Mouse (Mus musculus): ENCODE measurements around the gene G2e3.
A peak's percentile ranks its signal among the peaks of the same experiment; 100 is the strongest.

G2e3 gene

GRCm38 (mm10) chr12:51347988-51348697 lies at the start of gene G2e3:
G2e3 (plus strand) TSS chr12:51348061.
- peak; percentile 45 for DNase-seq (ENCODE audit: low spot score)

DNA sequence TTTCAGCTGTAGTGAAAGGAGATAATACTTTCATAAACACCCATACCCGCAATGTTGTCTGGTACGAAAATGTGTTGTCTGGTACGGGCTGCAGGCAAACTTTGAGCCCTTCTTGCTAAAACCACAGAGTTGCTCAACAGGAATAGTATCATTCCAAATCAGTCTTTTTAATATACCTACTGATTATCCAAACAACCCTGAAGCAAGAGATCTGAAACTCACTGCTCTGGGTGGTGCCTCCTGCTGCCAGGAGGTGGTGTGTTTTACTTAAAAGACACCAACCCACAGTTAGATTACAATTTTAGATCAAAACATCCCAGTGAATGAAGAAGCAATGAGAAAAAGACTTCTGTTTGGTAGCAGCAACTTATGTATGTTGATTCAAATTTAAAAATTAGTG lies 24.3 kb upstream of the G2e3 start:
- no peak for DNase-seq (ENCODE audit: low spot score)

- no peak for DNase-seq (ENCODE audit: low spot score)
Measured at GRCm38 (mm10) chr12:51326819-51327218, 21.0 kb upstream of the G2e3 start.

DNA sequence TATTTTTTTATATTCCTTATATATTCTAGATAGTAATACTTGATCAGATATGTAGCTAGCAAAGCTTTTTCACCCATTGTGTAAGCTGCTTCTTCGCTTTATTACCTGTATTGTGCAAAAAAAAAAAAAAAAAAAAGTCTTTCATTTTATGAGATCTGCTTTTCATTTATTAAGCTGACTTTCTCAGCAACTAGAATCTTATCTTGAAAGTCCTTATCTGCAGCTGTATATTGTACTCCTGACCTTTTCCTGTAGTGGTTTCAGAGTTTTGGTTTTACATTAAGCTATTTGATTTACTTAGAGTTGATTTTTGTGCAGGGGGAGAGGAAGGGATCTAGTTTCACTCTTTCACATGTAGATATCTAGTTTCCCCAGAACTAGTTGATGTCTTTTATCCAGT lies 10.8 kb upstream of the G2e3 start:
- DNase-seq (ENCODE audit: low spot score) = no peak

GRCm38 (mm10) chr12:51346121-51346520 lies 1.7 kb upstream of the G2e3 start:
- no peak for DNase-seq (ENCODE audit: low spot score)

GRCm38 (mm10) chr12:51348698-51348998 lies 787 bp downstream of the G2e3 start:
- DNase-seq (ENCODE audit: low spot score) = no peak

GRCm38 (mm10) chr12:51355296-51355695 lies 7.4 kb downstream of the G2e3 start:
- DNase-seq (ENCODE audit: low spot score) = no peak

DNA sequence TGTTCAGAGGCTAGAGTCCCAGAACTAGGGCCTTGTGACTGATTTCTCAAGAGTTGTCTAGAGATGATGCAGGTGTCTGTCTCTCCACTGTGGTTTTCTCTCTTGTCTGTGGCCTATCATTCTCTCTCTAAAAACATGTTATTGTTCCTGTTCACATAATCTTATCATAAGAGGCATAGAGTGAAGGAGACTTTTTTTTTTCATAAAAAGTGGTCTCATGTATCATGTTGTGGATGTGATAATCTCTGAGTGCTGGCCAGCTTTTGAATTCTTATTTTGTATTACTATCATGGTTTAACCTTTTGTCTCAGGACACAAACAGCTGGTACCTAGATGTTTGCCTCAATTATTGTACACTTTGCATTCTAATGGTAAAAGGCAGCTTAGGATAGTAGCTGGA lies 13.4 kb downstream of the G2e3 start:
- DNase-seq (ENCODE audit: low spot score) = no peak

GRCm38 (mm10) chr12:51362898-51363297 lies 15.0 kb downstream of the G2e3 start:
- no peak for DNase-seq (ENCODE audit: low spot score)

DNA sequence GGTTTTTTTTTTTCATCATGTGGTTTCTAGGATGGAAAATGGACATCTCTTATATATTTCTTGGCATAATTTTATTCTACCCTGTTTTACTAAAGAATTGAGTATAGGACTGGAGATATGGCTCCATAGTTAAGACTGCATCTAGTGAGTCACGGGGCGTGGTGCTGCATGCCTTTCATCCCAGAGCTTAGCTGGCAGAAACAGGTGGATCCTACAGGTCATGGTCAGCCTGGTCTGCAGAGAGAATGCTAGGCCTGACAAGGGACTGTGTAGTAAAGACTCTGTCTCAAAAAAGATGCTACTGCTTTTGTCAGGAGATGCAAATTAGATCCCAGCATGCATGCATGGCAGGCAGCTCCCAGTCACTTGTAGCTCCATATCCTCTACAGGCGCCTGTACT lies 20.6 kb downstream of the G2e3 start:
- DNase-seq (ENCODE audit: low spot score) = no peak

DNA sequence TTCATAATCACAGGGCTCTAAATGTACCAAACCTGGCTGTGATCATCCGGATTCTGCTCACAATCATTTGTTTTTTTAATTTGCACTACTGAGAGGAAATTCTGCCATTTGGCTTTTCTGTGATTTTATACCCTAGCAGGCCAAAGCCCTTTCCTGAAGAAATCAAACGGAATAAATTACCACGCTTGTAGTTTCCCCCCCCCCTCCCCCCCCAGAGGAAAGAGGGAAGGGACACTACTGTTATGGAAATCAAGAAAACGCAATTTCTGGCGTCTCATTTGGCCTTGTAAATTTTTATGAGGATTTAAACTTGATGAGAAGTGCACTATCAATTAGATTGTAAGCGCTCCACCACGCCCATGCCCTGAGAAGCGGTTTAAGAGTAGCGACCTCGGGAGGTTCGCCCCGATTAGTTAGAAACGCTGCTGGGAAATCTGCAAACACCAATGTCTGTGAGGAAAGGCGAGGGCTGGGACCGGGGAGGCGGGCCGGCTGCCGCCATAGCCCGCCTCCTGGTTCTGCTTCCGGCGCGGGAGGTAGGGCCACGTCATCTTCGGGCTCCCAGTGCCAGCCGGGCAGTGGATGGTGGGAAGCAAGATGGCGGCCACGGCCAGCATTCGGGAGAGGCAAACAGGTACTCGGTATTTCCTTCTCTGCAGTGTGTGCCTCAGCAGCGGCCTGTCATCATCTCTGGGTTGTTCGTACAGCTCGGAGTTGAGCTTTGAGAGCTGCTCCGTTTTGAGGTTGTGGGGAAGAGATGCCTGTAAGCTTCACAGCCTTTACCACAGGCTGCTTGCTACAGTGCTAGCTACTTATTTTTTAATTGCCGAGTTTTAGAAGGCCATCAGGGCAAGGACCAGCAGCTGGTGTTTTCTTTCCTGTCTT lies 29.4 kb downstream of the G2e3 start, which contains the start of gene Scfd1:
Scfd1 (plus strand) TSS at position 508 of the 885 bp plus-strand sequence.
- DNase-seq (ENCODE audit: low spot score) = peak; percentile 73

DNA sequence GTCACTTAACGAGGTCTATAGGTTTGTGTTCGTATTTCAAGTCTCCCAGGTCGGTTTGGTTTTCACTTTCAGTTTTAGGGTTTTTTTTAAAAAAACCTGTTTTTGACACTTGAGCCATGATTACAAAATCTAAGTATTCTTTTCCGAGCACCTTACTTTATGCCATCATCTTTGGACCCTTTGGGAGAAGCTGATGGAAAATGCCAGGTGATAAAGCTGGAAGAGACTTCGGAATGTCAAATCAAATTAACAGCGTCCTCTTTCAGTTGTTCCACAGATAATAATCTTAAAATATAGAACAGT lies 30.0 kb downstream of the G2e3 start:
- DNase-seq (ENCODE audit: low spot score) = no peak

DNA sequence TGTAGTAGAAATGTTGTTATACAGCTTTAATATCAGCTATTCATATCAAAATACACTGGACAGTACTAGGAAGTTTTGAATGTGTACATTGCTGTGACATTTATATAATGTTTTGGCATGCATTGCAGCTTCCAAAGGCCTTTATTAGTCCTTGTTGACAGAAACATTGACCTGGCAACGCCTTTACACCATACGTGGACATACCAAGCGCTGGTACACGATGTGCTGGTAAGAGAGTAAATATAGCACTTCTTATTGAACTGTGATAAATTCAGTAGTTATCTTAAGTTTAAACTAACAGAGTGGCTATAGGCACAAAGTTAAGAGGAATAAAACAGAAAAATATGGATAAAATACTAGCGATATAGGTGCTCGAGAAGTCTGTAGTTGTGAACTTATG lies 52.0 kb downstream of the G2e3 start:
- no peak for DNase-seq (ENCODE audit: low spot score)

DNA sequence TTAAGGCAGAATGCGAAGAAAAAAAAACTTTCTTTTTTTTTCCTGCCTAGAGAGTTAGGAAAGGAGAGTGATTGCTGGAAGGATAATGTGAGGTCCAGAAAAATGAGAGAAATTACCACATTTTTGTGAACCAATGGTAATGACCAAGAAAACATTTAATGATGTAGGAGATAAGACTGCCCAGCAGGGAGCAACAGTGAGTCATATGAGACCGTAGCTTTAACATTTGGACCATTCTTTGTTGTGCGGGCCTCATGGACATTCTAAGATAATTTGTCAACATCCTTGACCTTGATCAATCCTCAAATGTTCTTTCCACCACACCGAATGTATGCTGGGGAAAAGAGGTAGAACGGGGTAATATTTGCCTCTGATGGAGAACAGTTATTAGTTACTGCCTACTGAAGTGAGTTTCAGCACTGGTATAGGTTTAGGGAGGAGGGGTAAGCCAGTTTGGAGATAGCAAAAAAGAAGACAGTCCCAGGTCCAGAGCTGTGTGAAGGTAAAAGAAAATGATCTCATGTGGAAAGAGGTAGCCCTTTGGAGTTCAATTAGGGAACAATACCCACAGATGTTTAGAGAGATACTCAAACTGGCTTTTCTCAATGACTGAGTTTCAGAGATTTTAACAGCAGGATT lies 54.3 kb downstream of the G2e3 start:
- DNase-seq (ENCODE audit: low spot score) = no peak

DNA sequence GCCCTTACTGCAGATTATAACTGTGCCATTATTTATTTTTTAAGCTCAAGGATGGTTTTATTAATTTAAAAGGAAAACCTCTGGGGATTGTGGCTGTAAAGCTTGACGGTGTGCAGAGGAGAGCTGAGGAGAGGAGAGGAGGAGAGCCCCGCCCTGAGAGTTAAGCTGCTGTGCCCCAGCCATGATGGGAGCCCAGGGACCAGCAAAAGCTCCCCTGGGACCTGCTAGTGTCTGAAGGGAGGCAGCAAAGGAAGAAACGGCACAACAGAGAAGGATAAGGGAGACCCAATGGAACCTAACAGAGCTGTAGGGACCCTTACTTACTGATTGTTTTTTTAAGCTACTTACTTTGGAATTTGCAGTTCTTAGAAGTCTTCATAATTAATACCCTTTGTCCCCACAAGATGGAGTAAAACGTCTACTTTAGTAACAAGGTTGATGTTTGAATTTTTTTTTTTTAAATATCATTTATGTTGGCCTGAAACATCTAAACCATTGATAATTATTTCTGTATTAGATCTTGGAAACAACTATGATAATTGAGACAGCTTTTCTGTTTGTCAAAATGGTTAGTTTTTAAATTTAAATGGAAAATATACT lies 56.2 kb downstream of the G2e3 start:
- no peak for DNase-seq (ENCODE audit: low spot score)

DNA sequence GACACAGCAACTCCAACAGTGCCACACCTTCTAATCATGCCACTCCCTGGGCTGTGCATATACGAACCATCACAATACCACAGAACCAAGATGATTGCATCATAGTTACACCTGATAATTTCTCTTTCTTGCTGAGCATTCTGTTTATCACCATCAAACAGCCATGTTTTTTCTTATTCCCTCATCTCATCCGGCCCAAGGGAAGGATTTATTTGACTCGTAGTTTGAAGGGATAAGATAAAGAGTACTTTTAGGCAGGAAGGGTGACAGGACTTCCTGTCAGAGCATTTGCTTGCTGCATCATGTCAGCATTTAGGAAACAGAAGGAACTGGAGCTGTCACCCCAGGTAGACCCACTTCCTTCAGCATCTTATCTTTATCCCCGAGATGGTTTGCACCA lies 63.5 kb downstream of the G2e3 start:
- no peak for DNase-seq (ENCODE audit: low spot score)
